Mouse (Mus musculus) cerebellum, adult 11 months (tissue): Measurements from ENCODE around the gene Txndc11.

ENCODE experiments used
- DNase-seq: peaks from one replicate; pipeline ENCODE4 v3.0.0; 2022

The Txndc11 gene

DNA sequence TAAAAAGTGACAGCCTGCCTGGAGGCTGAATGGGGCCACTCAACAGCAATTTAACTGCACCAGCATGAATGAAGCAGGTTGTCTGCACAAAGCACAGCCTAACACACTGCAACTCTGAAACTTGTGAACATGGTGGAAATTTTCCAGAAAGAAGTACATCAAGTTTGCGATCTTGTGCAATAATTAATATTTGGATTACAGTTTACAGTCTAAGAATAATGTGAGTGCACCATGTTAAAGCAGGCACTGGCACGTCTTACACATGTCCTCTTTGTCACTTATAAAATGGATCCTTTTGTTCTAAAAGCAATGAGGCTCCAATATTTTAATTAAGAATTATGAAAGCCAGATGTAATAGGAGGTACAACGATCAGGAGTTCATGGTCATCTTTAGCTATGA lies 37.1 kb downstream of the Txndc11 start:
- no peak for DNase-seq

DNA sequence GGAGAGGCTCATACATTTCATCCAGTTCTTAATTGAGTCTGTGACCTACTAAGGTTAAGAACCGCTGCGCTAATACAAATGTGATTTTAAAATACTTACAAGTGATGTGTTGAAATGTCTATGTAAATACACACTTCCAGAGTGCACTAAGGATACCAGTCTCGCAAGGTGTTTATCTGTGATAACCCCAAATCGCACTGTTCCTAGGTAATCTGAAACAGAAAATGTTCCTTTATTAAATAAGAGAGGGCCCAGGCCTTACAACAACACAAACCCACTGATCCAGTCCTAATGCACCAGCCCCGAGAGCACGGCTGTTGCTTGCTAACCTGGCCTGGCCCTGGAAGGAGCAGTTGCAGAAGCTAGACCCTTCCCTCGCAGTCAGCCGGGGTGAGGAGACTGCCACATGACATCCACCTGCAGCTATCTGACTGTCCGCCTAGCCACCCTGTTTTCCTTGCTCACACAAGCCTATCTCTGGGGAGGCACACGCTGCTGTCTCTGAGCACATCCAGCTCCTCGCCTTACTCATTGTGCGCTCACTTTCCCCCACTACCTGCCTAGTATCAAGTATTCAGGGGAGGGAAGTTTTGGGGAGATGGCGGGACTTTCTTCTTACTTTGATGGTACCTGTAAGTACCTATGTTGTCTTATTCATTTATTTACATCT lies 40.6 kb downstream of the Txndc11 start:
- no peak for DNase-seq

DNA sequence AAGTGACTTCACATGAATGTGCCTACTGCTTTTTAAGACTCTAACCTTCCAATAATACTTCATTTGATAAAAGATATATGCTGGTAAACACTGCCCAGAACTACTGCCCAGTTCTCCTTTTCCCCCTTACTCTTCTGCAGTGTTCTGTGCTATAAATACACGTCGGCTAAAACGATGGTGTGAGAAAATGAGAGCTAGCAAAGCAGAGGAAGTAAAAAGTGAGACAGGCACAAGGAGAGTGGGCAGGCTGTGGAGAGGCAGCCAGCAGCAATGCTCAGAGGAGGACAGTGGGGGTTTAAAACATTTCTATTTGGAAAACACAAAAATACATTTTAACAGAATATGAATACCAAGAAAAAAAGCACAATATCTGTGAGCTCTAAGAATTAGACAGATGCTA lies 41.9 kb downstream of the Txndc11 start:
- no peak for DNase-seq

DNA sequence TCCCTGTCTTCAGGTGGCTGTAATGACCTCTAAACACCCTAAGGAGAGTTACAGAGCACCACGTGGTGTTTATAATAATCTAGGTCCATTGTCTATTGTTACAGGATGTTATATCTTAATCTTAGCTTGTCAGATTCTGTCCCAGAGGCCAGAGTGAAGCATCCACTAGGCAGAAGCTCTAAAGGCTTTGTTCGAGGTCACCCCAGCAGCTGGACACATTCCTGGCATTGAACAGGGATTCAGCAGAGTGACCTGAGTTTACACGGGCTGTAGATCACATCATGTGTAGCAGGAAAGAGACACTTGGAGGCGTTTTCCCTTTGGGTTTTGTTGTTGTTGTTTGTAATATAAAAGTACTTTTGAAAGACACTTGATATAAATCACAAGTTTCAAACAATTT lies 42.4 kb downstream of the Txndc11 start:
- no peak for DNase-seq

DNA sequence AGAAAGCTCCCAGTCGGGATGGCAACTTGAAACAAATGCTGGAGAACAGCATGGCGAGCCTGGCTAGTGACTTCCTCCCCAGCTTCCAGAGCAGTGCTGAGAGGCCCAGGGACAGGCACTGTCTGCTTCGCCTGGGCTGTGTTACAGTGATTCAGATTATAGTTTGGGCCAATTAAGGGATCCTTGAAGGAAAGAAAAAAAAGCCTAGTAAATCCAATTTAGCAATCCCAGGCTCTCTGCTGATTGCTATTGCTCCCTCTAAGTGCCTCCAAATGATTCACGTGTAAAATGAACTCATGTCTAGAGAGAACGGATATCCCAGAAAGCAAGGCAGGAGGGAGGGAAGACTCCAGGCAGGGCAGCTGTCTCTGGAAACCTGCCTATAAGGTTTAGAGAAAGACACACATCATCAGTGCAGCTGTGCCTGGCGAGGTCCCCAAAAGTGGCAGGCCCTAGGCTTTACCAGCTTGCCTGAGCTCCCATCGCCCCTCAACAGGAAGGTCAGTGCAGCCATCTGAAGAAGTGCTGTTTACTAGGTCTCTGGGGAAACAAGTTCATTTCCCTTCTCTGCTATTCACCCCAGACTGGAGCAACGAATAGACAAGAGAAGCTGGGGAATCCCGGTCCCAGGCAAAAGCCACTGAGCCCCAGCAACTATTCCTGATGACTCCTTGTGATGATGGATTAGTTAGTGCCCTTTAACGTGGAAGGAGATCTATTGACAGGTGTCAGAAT lies 43.4 kb downstream of the Txndc11 start:
- DNase-seq, result no peak

DNA sequence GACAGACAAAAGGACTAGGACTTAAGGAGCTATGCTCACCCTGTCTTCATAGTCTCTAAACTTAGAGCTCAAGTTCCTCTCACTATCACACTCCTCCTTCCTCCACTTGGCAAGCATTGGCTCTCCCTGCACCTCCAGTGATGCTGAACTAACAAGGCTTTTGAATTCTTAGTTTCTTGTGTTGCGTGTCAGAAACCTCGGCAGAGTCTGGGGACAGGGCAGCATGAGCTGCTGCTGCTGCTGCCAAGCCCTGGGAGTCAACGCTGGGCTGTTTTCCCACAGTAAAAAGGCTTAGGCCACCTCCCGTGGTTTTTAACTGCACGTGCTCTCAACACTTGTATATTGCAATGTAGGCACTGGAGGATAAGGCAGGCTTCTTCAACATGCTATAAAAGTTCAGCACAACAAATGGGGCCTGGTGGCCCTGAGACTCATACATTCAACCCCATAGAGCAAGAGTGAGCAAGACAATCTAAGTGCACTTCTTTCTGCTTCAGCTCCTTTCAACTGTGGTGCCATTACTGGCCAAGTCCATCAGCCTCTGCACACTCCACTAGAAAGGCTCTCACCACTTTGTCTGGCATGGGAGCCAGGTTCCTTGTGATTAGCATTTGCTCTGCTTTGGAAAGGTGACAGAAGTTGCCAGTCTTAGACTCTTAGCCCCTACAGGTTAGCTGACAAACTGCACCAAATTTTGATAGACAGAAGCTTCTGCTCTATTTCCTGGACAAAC lies 47.4 kb downstream of the Txndc11 start:
- DNase-seq, result no peak

DNA sequence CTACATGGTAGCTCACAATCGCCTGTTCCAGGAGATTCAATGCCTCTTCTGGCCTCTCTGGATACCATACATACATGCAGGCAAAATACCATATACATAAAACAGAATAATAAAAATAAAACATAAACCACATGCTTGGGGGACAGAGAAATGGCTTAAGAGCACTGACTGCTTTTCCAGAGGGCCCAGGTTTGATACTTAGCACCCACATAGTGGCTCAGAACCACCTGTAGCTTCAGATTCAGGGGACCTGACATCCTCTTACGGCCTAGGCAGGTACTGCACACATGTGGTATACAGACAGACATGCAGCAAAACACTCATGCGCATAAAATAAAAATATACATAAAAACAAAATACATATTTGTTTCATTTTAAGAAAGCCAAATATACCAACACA lies 48.2 kb downstream of the Txndc11 start:
- DNase-seq, result no peak

DNA sequence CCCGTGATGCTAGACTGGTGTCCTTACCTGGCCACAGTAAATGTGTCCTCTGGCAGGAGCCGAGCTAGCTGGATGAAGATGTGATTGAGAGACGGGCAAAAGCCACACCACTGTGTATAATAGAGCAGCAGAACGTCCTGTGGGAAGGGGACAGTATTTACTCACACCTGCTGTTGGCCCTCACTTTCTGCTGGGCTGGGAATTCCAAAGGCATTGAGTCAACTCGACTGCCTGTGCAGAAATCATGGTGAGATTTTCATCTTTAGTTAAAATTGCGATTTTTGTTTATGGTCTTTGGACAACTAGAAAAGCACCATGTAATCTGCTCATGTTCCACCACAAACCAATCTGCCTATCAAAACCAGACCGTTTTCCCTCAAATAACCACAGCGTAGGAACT lies 50.3 kb downstream of the Txndc11 start:
- no peak for DNase-seq

DNA sequence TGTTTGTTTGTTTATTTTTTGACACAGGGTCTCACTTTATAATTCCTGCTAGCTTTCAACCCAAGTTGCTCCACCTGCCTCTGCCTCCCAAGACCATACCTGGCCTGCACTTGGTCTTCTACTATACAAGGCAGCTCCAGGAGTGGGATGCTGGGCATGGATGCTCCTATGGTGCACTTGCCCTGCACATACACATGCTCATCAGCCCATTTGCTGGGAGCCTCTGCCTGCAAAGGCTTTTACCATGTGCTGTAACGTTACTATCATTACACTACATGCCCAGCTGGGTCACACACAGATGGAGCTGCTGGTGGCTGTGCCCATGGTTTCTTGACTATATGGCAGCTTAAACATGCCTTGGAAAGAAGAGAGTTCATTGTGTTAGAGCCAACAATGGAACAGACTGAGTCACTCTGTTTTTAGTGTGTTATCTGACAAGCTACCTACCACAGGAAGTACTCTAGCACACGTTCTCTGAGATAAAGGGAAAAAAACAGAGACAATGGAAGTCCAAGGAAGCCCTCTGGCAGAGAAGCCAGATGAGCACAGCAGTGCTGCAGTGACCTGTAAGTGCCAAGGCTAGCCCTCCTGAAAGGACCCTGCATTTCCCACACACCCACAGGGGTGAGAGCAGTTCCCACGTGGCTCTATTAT lies 56.1 kb downstream of the Txndc11 start:
- no peak for DNase-seq

DNA sequence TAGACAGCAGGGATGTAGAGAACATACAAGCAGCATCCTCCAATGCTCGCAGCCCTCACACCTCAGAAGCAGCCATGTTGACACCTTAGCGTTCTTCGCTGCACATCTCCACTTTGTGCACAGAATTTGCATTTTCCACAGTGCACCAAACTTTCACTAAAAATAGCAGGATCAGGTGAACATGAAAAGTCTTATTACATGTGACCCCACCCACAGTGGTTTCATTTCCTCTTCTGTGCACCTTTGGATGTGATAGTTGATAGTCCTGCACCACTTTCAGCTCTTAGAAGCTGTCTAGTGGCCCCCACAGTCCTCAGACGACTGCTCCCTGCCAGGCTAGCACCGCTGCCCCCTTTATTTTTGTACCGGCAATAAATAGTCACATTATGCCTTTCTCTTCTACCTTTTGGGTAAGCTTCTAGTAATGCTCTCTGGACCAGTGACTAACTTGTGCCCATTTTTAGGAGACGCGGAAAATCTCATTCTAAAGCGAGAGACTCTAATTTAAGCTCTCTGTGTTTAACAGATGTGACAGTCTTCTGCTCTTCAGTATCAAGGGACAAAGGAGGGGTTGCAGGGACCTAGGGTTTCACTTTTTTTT lies 56.7 kb downstream of the Txndc11 start:
- no peak for DNase-seq

DNA sequence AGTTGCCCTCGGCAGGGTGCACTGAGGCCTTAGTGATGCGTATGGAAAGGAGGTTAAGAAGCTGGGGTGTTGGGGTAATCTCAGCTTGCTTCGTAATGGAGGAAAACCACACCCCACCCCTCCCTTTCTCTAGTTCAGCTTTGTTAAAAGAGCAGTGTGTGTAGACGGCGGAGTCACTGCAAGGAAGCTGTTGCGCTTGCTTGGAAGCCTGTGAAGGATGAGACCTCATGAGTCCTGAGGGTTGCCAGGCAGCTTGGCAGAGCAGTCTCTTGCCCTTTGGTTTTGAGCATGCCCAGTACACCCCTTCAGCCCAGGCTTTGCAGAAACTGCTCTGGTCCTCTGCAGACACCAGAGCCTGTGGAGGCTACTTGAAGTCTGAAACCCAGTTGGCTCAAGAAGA lies 61.4 kb downstream of the Txndc11 start:
- DNase-seq, result peak; percentile 35

DNA sequence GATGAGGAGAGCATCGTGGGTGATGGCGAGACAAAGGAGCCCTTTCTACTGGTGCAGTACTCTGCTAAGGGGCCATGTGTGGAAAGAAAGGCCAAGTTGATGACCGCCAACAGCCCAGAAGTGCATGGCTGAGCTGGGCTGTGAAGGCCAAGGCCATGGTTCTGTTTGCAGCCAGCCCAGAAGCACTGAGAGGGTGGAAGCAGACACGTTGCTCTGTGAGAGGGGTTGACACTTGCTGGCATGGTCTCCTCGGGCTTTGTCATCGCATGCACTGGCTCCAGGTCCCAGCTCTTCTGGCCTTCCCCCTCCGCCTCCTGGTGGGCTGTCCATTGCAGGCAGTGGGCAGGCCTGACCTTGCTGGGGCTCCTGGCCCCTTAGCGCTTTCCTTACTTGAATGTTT lies 62.0 kb downstream of the Txndc11 start:
- no peak for DNase-seq

DNA sequence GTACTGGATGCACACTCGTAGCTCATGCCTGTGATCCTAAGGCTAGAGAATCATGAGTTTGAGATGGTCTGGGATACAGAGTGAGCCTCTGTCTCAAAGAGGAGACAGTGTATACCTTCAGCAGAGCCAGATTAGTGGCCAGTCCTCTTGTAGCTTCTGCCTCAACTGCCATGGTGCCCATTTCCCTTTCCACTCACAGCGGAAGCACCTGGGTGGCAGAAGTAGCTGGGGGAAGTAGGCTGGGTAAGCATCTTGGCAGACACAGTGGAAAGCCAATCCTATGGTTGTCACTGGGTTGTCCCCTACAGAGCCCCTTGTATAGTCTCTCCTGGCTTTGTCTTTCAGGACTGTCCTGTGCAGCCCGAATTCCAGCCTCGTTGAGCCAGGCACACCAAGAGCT lies 62.6 kb downstream of the Txndc11 start:
- DNase-seq, result no peak

DNA sequence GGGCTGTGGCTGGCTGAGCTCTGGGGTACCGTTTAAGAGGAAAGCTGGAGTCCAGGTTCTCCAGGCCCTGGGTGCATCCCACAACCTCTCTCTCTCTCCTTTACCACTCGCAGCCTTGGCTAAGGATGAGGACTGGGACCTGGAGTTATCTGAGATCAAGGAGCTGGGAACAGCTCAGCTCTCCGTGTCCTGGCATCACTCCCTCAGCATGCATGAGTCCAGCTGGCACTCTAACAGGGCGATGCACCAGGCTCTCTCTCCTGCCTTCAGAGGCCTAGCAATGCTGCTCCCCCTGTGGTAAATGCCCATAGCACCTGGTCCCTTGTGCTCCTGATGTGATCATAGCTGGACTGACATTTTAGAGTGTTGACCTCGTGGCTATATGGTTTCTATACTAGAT lies 63.3 kb downstream of the Txndc11 start:
- peak; percentile 85 for DNase-seq

DNA sequence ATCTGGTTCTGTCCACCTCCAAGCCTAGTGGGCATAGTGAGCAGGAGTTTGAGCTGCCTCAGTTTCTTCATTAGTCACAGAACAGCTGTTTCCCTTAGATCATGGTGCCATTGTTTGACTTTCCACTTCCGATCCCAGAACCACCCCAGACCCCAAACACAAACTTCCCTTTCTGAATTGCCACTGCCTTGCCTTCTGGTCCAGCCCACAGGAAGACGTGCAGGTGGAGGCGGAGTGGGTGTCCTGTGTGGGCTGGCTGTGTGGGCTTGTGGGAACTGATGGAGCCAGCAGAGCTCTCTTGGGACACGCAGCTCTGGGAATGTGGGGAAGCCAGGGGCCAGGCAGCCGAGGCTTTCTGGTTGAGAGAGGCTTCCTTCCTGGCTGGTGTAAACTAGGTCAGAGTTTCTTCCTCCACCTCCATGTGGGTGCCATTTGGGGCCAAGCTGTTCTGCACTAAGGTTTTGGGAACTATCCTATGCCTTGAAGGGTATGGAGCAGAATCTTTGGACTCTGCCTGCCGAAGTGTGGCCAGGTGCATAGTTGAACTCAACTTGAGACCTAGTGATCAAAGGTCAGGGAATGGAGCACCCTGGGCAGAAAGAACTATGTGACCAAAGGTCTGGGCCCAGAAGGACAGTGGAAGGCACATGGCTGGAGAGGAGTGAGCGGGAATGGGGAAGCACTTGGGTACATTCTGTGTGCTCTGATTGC lies 64.6 kb downstream of the Txndc11 start:
- DNase-seq, result no peak

DNA sequence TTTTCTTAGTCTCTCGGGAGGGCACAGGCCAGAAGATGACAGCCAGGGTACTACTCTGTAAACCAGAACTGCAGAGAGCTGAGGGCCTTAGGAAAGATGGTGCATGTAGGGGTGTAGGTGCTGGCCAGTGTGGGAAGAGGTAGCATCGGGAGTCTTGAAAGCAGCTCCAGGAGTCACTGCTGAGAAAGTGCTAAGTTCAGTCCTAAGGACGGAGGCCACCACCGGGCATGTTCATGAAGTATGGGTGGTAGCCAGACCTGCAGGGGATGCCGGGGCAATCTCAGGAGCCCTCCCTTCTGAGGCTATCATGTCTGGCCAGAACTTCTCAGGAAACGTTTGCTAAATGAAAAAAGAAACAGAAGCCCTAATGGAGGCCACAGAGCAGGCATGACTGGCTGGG lies 65.2 kb downstream of the Txndc11 start:
- no peak for DNase-seq

DNA sequence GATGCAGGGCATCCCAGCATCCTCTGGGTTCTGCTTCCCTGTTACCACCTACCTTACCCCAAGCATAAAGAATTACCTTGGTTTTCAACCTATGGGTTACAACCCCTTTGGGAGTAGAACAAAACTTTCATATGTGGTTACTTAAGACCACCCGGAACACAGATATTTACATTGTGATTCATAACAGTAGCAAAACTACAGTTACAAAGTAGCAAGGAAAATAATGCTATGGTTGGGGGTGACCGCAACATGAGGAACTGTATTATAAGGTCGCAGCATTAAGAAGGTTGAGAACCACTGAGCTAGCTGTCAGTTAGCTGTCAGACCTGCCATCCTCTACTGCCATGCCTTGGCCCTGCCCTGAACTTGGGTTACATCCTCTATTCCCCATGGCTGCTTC lies 65.8 kb downstream of the Txndc11 start:
- DNase-seq, result no peak

DNA sequence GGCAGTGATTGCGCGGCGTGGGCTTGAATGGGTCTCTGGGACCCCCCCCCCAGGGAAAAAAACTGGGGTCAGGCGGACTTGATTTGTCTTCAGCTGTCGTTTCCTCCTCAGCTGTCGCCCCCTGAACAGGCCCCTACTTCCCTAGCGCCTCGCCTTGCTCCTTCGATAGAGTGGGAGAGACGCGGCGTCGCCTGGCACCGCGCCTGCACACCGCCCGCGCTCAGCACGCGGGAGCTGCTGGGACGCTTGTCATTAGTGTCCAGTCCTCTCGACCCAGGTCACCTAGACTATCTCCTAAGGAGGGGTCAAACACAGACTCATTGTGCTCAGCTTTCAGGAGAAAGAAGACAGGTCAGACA lies 67.6 kb downstream of the Txndc11 start:
- peak; percentile 68 for DNase-seq

DNA sequence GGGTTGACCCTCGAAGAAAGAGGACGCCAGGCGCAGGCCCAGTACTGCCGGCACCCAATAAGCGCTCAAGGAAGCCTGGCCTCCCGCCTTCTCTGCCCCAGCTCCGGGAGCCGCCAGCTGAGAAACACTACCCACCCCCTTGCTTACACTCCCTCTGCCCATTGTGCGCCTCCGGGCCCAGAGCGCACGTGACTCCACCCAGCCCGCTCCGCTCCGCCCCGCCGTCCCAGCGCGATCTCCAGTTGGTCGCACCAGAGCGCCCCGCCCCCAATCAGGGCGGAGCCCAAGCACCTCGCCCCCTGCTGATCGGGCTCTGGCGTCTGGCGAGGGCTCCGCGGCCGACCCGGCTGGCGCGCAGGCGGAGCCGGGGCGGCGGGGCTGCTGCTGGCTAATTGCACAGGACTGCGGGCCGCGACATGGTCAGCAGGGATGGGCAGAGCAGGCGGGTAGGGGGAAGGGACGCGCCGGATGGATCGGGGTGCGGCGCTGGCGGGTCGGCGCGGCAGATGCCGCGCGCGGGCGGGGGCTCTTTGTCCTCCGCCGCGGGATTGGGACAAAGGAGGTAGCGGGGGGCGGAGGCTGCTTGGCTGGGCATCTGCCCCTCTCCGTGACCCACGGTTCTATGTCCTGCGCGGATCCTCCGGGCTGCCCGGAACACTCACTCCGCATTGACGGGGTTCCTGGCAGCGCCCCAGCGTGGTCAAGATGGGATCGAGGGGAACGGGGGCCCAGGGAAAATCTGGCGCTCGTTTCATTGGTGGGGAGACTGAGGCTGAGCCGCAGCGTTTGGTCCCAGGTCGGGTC lies 68.2 kb downstream of the Txndc11 start, which contains the start of gene Litaf:
Gene Litaf, minus strand, starts transcription at position 129 of the 804 bp plus-strand sequence.
- peak; percentile 98 for DNase-seq

DNA sequence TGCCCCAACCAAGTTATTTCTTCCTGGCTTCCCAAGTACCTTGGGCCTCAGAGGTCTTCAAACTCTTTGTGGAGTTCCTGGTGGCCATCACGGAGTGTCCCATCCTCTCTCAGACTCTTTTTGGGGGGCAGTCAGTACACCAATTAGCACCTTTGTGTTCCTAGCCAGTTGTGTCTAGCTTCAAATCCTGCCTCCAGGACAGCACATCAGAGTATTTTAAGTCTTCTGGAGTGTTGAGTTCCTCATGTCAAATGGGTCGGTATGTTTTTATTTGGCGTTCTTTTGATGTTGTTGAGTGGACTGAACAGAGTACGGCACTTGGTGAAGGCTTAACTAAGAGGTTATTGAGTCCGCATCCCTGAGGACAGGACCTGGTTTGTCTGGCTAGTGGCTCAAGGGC lies 69.0 kb downstream of the Txndc11 start:
- DNase-seq, result no peak

DNA sequence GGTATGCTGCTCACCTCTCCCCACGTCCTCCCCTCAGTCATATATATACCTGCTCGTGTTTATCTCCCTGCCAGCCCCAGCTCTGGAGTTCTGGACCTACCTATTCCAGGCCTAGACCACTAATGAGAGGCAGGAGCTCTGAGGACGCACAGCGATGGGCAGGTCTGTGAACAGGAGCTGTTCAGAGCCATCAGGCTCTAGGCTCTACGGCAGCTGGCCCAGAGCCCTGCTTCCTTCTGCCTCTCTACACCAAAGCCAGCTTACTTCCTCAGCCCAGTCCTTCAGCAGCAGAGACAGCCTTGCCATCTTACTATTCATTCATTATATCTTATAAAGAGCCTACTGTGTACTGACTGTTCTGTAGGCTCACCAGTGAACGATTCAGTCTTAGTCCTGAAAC lies 69.7 kb downstream of the Txndc11 start:
- no peak for DNase-seq

DNA sequence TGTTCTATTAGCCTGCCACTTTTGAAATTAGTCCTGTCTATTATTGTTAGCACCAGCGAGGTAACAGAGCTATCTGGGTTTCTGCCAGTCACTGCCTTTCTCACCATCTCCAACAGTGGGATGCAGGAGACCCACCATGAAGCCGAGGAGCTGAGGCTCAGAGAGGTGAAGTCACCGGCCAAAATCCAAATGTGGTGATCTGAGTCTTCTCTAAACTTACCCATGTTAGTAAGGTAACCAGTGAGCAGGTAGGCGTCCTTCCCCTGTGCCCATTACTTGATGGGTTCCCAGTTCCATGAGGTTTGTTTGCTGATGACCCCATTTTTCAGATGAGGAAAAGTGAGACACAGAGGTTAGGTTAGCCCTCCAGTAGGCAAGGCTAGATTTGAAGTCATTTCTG lies 70.1 kb downstream of the Txndc11 start:
- no peak for DNase-seq
